ENCODE assay signal across 23 mouse cellular contexts in genomic region chr1:64254673-64255072, GRCm38 (mm10).
DNase-seq lines count a peak whose midpoint lies in the region; ATAC-seq lines count a peak whose summit lies in the region.
"Had no signal": no experiment of that assay in that cellular context is flagged by ENCODE, and none has a peak within 500 bp of the region (broad histone marks: within the 10 kb centered on the region; RNA-seq: fewer than 3 reads in every experiment).

No protein-coding gene starts in this region.

- H3K4me1 ChIP-seq in hindbrain, embryonic 16.5 days (ENCODE audit: control insufficient read depth, insufficient read depth, low read depth, low read length) = peaks cover 12% of the 10 kb centered on the region
- H3K4me1 ChIP-seq in hindbrain, embryonic 14.5 days (replicated peaks; ENCODE audit: control insufficient read depth, insufficient read depth, low read length) = peaks cover 20% of the 10 kb centered on the region
- peaks cover 26% of the 10 kb centered on the region for H3K4me1 ChIP-seq in midbrain, embryonic 14.5 days (ENCODE audit: control insufficient read depth, insufficient read depth, low read length)
- no peaks in the 10 kb centered on the region; the same call in 1 of the 2 replicates for H3K4me1 ChIP-seq in midbrain, embryonic 11.5 days (ENCODE audit: control insufficient read depth, insufficient read depth, low read length)
- H3K4me1 ChIP-seq: embryonic facial prominence, embryonic 15.5 days; kidney, embryonic 15.5 days; liver, embryonic 13.5 days; stomach, embryonic 15.5 days had no signal

- no peaks in the 10 kb centered on the region for H3K36me3 ChIP-seq in hindbrain, embryonic 16.5 days (ENCODE audit: control insufficient read depth, insufficient read depth, low read length)
- H3K36me3 ChIP-seq in hindbrain, embryonic 14.5 days (replicated peaks; ENCODE audit: control insufficient read depth, insufficient read depth) = no peaks in the 10 kb centered on the region
- H3K36me3 ChIP-seq in midbrain, embryonic 14.5 days (ENCODE audit: control insufficient read depth, insufficient read depth, low read length) = no peaks in the 10 kb centered on the region
- H3K36me3 ChIP-seq in midbrain, embryonic 11.5 days (ENCODE audit: control insufficient read depth, insufficient read depth, low read length) = no peaks in the 10 kb centered on the region
- H3K36me3 ChIP-seq: embryonic facial prominence, embryonic 15.5 days; kidney, embryonic 15.5 days; liver, embryonic 13.5 days; stomach, embryonic 15.5 days had no signal

- no peaks in the 10 kb centered on the region for H3K27me3 ChIP-seq in hindbrain, embryonic 16.5 days (replicated peaks; ENCODE audit: control insufficient read depth, insufficient read depth, low read length)
- H3K27me3 ChIP-seq in hindbrain, embryonic 14.5 days (ENCODE audit: control insufficient read depth, insufficient read depth, low read length) = no peaks in the 10 kb centered on the region
- no peaks in the 10 kb centered on the region for H3K27me3 ChIP-seq in midbrain, embryonic 14.5 days (ENCODE audit: control insufficient read depth, insufficient read depth, low read length)
- H3K27me3 ChIP-seq in midbrain, embryonic 11.5 days (ENCODE audit: control insufficient read depth, insufficient read depth, low read length) = no peaks in the 10 kb centered on the region
- H3K27me3 ChIP-seq: embryonic facial prominence, embryonic 15.5 days; kidney, embryonic 15.5 days; liver, embryonic 13.5 days; stomach, embryonic 15.5 days had no signal

- H3K4me3 ChIP-seq in hindbrain, embryonic 16.5 days (ENCODE audit: low read length) = no peak overlapping the region
- H3K4me3 ChIP-seq in hindbrain, embryonic 14.5 days (replicated peaks; ENCODE audit: low read length) = no peak overlapping the region
- H3K4me3 ChIP-seq in midbrain, embryonic 14.5 days (replicated peaks; ENCODE audit: low read depth, low read length) = no peak overlapping the region
- no peak overlapping the region for H3K4me3 ChIP-seq in midbrain, embryonic 11.5 days (ENCODE audit: low read depth, low read length)
- H3K4me3 ChIP-seq: embryonic facial prominence, embryonic 15.5 days; heart, adult 2 months; kidney, embryonic 15.5 days; left cerebral cortex, adult 2 months; liver, embryonic 13.5 days; myocyte; stomach, embryonic 15.5 days had no signal

- DNase-seq in cerebellum, adult 9-10 months = peak; percentile 16
- DNase-seq in cerebellum, adult 18-20 months = no peak
- no peak for DNase-seq in hindbrain, embryonic 14.5 days (ENCODE audit: low spot score)
- peak; percentile 57 for DNase-seq in midbrain, embryonic 14.5 days
- no peak for DNase-seq in midbrain, embryonic 11.5 days (ENCODE audit: low spot score, missing footprints)
- peak; percentile 25 for DNase-seq in retina, postnatal 1 day
- DNase-seq: adrenal gland, postnatal 14 days; cerebellum, adult 9-11 months; gastrocnemius, postnatal 14 days; heart, adult 2 months; kidney, adult 11 months; kidney, postnatal 36 days; liver, embryonic 13.5 days; lung, embryonic 14.5 days; lung, postnatal 4 days; thymus, postnatal 25 days had no signal

- 66% methylated on average over 8 of the region's 8 CpGs for WGBS in hindbrain, embryonic 16.5 days
- 65% methylated on average over 8 of the region's 8 CpGs for WGBS in hindbrain, embryonic 14.5 days
- 53% methylated on average over 8 of the region's 8 CpGs for WGBS in midbrain, embryonic 14.5 days
- WGBS in midbrain, embryonic 11.5 days = 82% methylated on average over 8 of the region's 8 CpGs

- H3K27ac ChIP-seq in hindbrain, embryonic 16.5 days (ENCODE audit: low read depth, low read length) = peak overlapping the region; percentile 39; the same call in 1 of the 2 replicates
- no peak overlapping the region for H3K27ac ChIP-seq in hindbrain, embryonic 14.5 days
- peak overlapping the region; percentile 56; the same call in 1 of the 2 replicates for H3K27ac ChIP-seq in midbrain, embryonic 14.5 days (replicated peaks; ENCODE audit: low read depth, low read length)
- H3K27ac ChIP-seq in midbrain, embryonic 11.5 days (ENCODE audit: low read depth, low read length) = no peak overlapping the region
- H3K27ac ChIP-seq: embryonic facial prominence, embryonic 15.5 days; heart, adult 2 months; kidney, embryonic 15.5 days; left cerebral cortex, adult 2 months; liver, embryonic 13.5 days; stomach, embryonic 15.5 days had no signal

- H3K9me3 ChIP-seq in hindbrain, embryonic 16.5 days (ENCODE audit: control insufficient read depth, low read length) = no peaks in the 10 kb centered on the region
- H3K9me3 ChIP-seq in hindbrain, embryonic 14.5 days (ENCODE audit: control insufficient read depth, low read length) = no peaks in the 10 kb centered on the region
- H3K9me3 ChIP-seq in midbrain, embryonic 14.5 days (ENCODE audit: control insufficient read depth, low read length) = no peaks in the 10 kb centered on the region
- no peaks in the 10 kb centered on the region for H3K9me3 ChIP-seq in midbrain, embryonic 11.5 days (ENCODE audit: control insufficient read depth, low read length)
- H3K9me3 ChIP-seq: embryonic facial prominence, embryonic 15.5 days; kidney, embryonic 15.5 days; liver, embryonic 13.5 days; stomach, embryonic 15.5 days had no signal

- H3K4me2 ChIP-seq in hindbrain, embryonic 16.5 days (ENCODE audit: low read length) = no peak overlapping the region
- H3K4me2 ChIP-seq in hindbrain, embryonic 14.5 days (replicated peaks) = no peak overlapping the region
- no peak overlapping the region for H3K4me2 ChIP-seq in midbrain, embryonic 14.5 days (ENCODE audit: low read length)
- no peak overlapping the region for H3K4me2 ChIP-seq in midbrain, embryonic 11.5 days
- H3K4me2 ChIP-seq: embryonic facial prominence, embryonic 15.5 days; kidney, embryonic 15.5 days; liver, embryonic 13.5 days; lung, embryonic 14.5 days; stomach, embryonic 15.5 days had no signal

- ATAC-seq in hindbrain, embryonic 16.5 days = no peak
- ATAC-seq in hindbrain, embryonic 14.5 days (ENCODE audit: low FRiP score) = no peak
- no peak for ATAC-seq in midbrain, embryonic 14.5 days (ENCODE audit: low FRiP score, low TSS enrichment)
- ATAC-seq in midbrain, embryonic 11.5 days (ENCODE audit: low FRiP score) = no peak
- ATAC-seq in CD4-positive, CD25-positive, alpha-beta regulatory T cell, adult 4 months = no peak

- H3K9ac ChIP-seq in hindbrain, embryonic 16.5 days (ENCODE audit: low read depth, low read length) = no peak overlapping the region
- no peak overlapping the region for H3K9ac ChIP-seq in hindbrain, embryonic 14.5 days
- H3K9ac ChIP-seq in midbrain, embryonic 14.5 days (replicated peaks; ENCODE audit: low read length) = no peak overlapping the region
- no peak overlapping the region for H3K9ac ChIP-seq in midbrain, embryonic 11.5 days (ENCODE audit: low read length)
- H3K9ac ChIP-seq: embryonic facial prominence, embryonic 15.5 days; kidney, embryonic 15.5 days; liver, embryonic 13.5 days; lung, embryonic 14.5 days; stomach, embryonic 15.5 days had no signal

Comparison
In these comparisons a context has a peak if more than half of its experiments do, and no peak if none do; other contexts are left out.
1. DNase-seq: peak in cerebellum, adult 9-10 months (single experiment), midbrain, embryonic 14.5 days (single experiment) and retina, postnatal 1 day (single experiment); none in cerebellum, adult 18-20 months (0 of 2), hindbrain, embryonic 14.5 days (single experiment) and midbrain, embryonic 11.5 days (single experiment).
2. H3K27ac ChIP-seq: peak in hindbrain, embryonic 16.5 days (single experiment) and midbrain, embryonic 14.5 days (single experiment); none in hindbrain, embryonic 14.5 days (single experiment) and midbrain, embryonic 11.5 days (single experiment).